ENCODE assay signal across 19 mouse cellular contexts in genomic region chr8:124702183-124702582, GRCm38 (mm10). TPM values are rescaled to one million over a fixed set of nuclear protein-coding genes. Genes with fewer than 3 reads are reported as not detected.
DNase-seq lines count a peak whose midpoint lies in the region; ATAC-seq and TF ChIP-seq lines count a peak whose summit lies in the region.
"Had no signal": no experiment of that assay in that cellular context is flagged by ENCODE, and none has a peak within 500 bp of the region (broad histone marks: within the 10 kb centered on the region; RNA-seq: fewer than 3 reads in every experiment).

No protein-coding gene starts in this region.

- no peak for TF ChIP-seq POLR2A in CH12.LX (IDR thresholded peaks at IDR 0.05; ENCODE audit: low read depth, low read length)

- DNase-seq in midbrain, postnatal 0 days (ENCODE audit: low spot score): peak; percentile 7
- DNase-seq in midbrain, embryonic 11.5 days (ENCODE audit: low spot score, missing footprints): no peak
- DNase-seq in CH12.LX (ENCODE audit: extremely low read depth): no peak
- DNase-seq in NIH3T3 (ENCODE audit: low read depth): peak; percentile 61
- peak; percentile 72 for DNase-seq in cerebellum, adult 9-10 months
- no peak for DNase-seq in lung, postnatal 14 days
- DNase-seq in kidney, postnatal 10 days: no peak
- DNase-seq: adrenal gland, postnatal 36 days; gastrocnemius, postnatal 36 days; liver, embryonic 13.5 days; right cerebral cortex, postnatal 4 days had no signal

- H3K4me2 ChIP-seq in midbrain, postnatal 0 days (ENCODE audit: low read depth, low read length, poor library complexity, severe bottlenecking): no peak overlapping the region
- no peak overlapping the region for H3K4me2 ChIP-seq in midbrain, embryonic 11.5 days
- H3K4me2 ChIP-seq in CH12.LX (ENCODE audit: insufficient read depth, low read depth, poor library complexity, severe bottlenecking): no peak overlapping the region
- H3K4me2 ChIP-seq: forebrain, embryonic 12.5 days; heart, embryonic 12.5 days; hindbrain, embryonic 14.5 days; intestine, embryonic 15.5 days; kidney, embryonic 15.5 days; limb, embryonic 12.5 days; liver, embryonic 13.5 days; neural tube, embryonic 13.5 days had no signal

- dilution Hi-C loops in CH12.LX (cut with MboI; ENCODE audit: extremely low pct_ligation_motif_present, extremely low pct_unique_long_range_greater_than_20kb, low sequenced_read_pairs): no loop called here

- no peak for TF ChIP-seq EP300 in CH12.LX (IDR thresholded peaks at IDR 0.05; ENCODE audit: low read length)

- H3K4me1 ChIP-seq in midbrain, postnatal 0 days (ENCODE audit: insufficient read depth, low read length): no peaks in the 10 kb centered on the region
- H3K4me1 ChIP-seq in midbrain, embryonic 11.5 days (ENCODE audit: control insufficient read depth, insufficient read depth, low read length): no peaks in the 10 kb centered on the region
- peaks cover 8 to 23% of the 10 kb centered on the region in 2 experiments for H3K4me1 ChIP-seq in CH12.LX (ENCODE audit: control insufficient read depth in 1 of 2, insufficient read depth in 2 of 2)
- H3K4me1 ChIP-seq: forebrain, embryonic 12.5 days; heart, embryonic 12.5 days; intestine, embryonic 15.5 days; kidney, embryonic 15.5 days; limb, embryonic 12.5 days; neural tube, embryonic 13.5 days had no signal

- no peaks in the 10 kb centered on the region for H3K79me2 ChIP-seq in CH12.LX (replicated peaks; ENCODE audit: control insufficient read depth, extremely low read depth, insufficient read depth, poor library complexity, severe bottlenecking)

- peaks cover 43% of the 10 kb centered on the region for H3K36me3 ChIP-seq in midbrain, postnatal 0 days (ENCODE audit: insufficient read depth, low read length)
- H3K36me3 ChIP-seq in midbrain, embryonic 11.5 days (ENCODE audit: control insufficient read depth, insufficient read depth, low read length): peaks cover 6% of the 10 kb centered on the region
- peaks cover 47 to 82% of the 10 kb centered on the region in 2 experiments for H3K36me3 ChIP-seq in CH12.LX (replicated peaks in 1 of 2; ENCODE audit: control insufficient read depth in 1 of 2, insufficient read depth in 1 of 2, low read length in 1 of 2)

- H3K4me3 ChIP-seq in midbrain, postnatal 0 days (ENCODE audit: low read depth, low read length): no peak overlapping the region
- H3K4me3 ChIP-seq in midbrain, embryonic 11.5 days (ENCODE audit: low read depth, low read length): no peak overlapping the region
- H3K4me3 ChIP-seq in CH12.LX (replicated peaks in 1 of 3; ENCODE audit: low read depth in 2 of 3, low read length in 2 of 3, poor library complexity in 1 of 3): no peak overlapping the region
- H3K4me3 ChIP-seq: forebrain, embryonic 12.5 days; heart, embryonic 12.5 days; intestine, embryonic 15.5 days; kidney, embryonic 15.5 days; limb, embryonic 12.5 days; liver, embryonic 13.5 days; neural tube, embryonic 13.5 days had no signal

- H3K27me3 ChIP-seq in midbrain, postnatal 0 days (ENCODE audit: insufficient read depth, low read length): no peaks in the 10 kb centered on the region
- no peaks in the 10 kb centered on the region for H3K27me3 ChIP-seq in midbrain, embryonic 11.5 days (ENCODE audit: control insufficient read depth, insufficient read depth, low read length)
- no peaks in the 10 kb centered on the region for H3K27me3 ChIP-seq in CH12.LX (replicated peaks)
- H3K27me3 ChIP-seq: forebrain, embryonic 12.5 days; heart, embryonic 12.5 days; intestine, embryonic 15.5 days; kidney, embryonic 15.5 days; limb, embryonic 12.5 days; liver, embryonic 13.5 days; neural tube, embryonic 13.5 days had no signal

- TF ChIP-seq CTCF in midbrain, postnatal 0 days (IDR thresholded peaks at IDR 0.05): no peak
- TF ChIP-seq CTCF in CH12.LX (conservative IDR thresholded peaks at IDR 0.05 in 1 of 2, IDR thresholded peaks at IDR 0.05 in 1 of 2; ENCODE audit: low read depth in 2 of 2, low read length in 2 of 2): no peak

- 81% methylated on average over 3 of the region's 3 CpGs for WGBS in midbrain, postnatal 0 days
- 90% methylated on average over 3 of the region's 3 CpGs for WGBS in midbrain, embryonic 11.5 days

- H3K9ac ChIP-seq in midbrain, postnatal 0 days (replicated peaks; ENCODE audit: low read length, poor library complexity, severe bottlenecking): no peak overlapping the region
- H3K9ac ChIP-seq in midbrain, embryonic 11.5 days (ENCODE audit: low read length): no peak overlapping the region
- H3K9ac ChIP-seq in CH12.LX (ENCODE audit: insufficient read depth, low read depth): no peak overlapping the region
- H3K9ac ChIP-seq: forebrain, embryonic 12.5 days; heart, embryonic 12.5 days; hindbrain, embryonic 14.5 days; intestine, embryonic 15.5 days; kidney, embryonic 15.5 days; limb, embryonic 12.5 days; liver, embryonic 13.5 days; neural tube, embryonic 13.5 days had no signal

- ATAC-seq in midbrain, postnatal 0 days (ENCODE audit: low FRiP score): no peak
- ATAC-seq in midbrain, embryonic 11.5 days (ENCODE audit: low FRiP score): no peak
- no peak for ATAC-seq in monocyte, adult 5-6 weeks (replicated peaks; ENCODE audit: insufficient number of reproducible peaks, low FRiP score, low TSS enrichment, poor library complexity, severe bottlenecking)
- ATAC-seq: intestine, embryonic 15.5 days had no signal

- H3K9me3 ChIP-seq in midbrain, postnatal 0 days (ENCODE audit: low read length): no peaks in the 10 kb centered on the region
- H3K9me3 ChIP-seq in midbrain, embryonic 11.5 days (ENCODE audit: control insufficient read depth, low read length): no peaks in the 10 kb centered on the region
- H3K9me3 ChIP-seq in CH12.LX (replicated peaks; ENCODE audit: low read length): no peaks in the 10 kb centered on the region
- H3K9me3 ChIP-seq: forebrain, embryonic 12.5 days; heart, embryonic 12.5 days; intestine, embryonic 15.5 days; kidney, embryonic 15.5 days; limb, embryonic 12.5 days; liver, embryonic 13.5 days; neural tube, embryonic 13.5 days had no signal

- in situ Hi-C loops in CH12.LX (cut with MboI; ENCODE audit: low pct_ligation_motif_present, low pct_unique_long_range_greater_than_20kb, low sequenced_read_pairs): no loop called here

- H3K27ac ChIP-seq in midbrain, postnatal 0 days (ENCODE audit: low read depth, low read length): no peak overlapping the region
- no peak overlapping the region for H3K27ac ChIP-seq in midbrain, embryonic 11.5 days (ENCODE audit: low read depth, low read length)
- peak overlapping the region; percentile 2; the same call in 1 of the 2 replicates for H3K27ac ChIP-seq in CH12.LX (ENCODE audit: insufficient read depth, low read depth)
- H3K27ac ChIP-seq: forebrain, embryonic 12.5 days; hindbrain, embryonic 14.5 days; intestine, embryonic 15.5 days; kidney, embryonic 15.5 days; limb, embryonic 12.5 days; liver, embryonic 13.5 days; neural tube, embryonic 13.5 days had no signal

- no peak for TF ChIP-seq RAD21 in CH12.LX (IDR thresholded peaks at IDR 0.05; ENCODE audit: low read depth, low read length)

TF ChIP-seq in CH12.LX, 34 proteins besides CTCF, POLR2A, EP300 and RAD21:
- no peak for TF ChIP-seq MAX (IDR thresholded peaks at IDR 0.05; ENCODE audit: low read length)
- no peak for TF ChIP-seq USF1 (IDR thresholded peaks at IDR 0.05; ENCODE audit: low read depth, low read length)
- no peak for TF ChIP-seq CHD2 (IDR thresholded peaks at IDR 0.05; ENCODE audit: low read length)

RNA-seq across cellular contexts. Expression of gene Ttc13, which starts 19.6 kb away (rescaled TPM):
- 64.8 and 76.5 TPM in 2 replicates for total RNA-seq in midbrain, postnatal 0 days (2014; rRNA removed)
- 64.0 and 66.5 TPM in 2 replicates for polyA plus RNA-seq in midbrain, postnatal 0 days (2015; fragmentation: Nextera tagmentation; extraction: Ambion mirVana)
- polyA plus RNA-seq in midbrain, embryonic 11.5 days (2014; fragmentation: Nextera tagmentation; extraction: Ambion mirVana): 61.5 and 62.7 TPM in 2 replicates
- total RNA-seq in CH12.LX (2012; rRNA removed): 33.6 and 36.6 TPM in 2 replicates
- 33.5 and 35.8 TPM in 2 replicates for total RNA-seq in CH12.LX (2014; rRNA removed)
- polyA plus RNA-seq in CH12.LX (2012; ENCODE audit: insufficient read length, low read depth): 26.3 and 30.8 TPM in 2 replicates
- total RNA-seq in monocyte, adult 5-6 weeks (2017): 14.5 to 74.3 TPM (median 26.1 TPM) in 3 replicates

RNA-seq across cellular contexts. Expression of gene Arv1, which starts 19.8 kb away (rescaled TPM):
- 22.5 and 25.4 TPM in 2 replicates for total RNA-seq in midbrain, postnatal 0 days (2014; rRNA removed)
- polyA plus RNA-seq in midbrain, postnatal 0 days (2015; fragmentation: Nextera tagmentation; extraction: Ambion mirVana): 35.2 and 35.7 TPM in 2 replicates
- polyA plus RNA-seq in midbrain, embryonic 11.5 days (2014; fragmentation: Nextera tagmentation; extraction: Ambion mirVana): 31.1 and 33.0 TPM in 2 replicates
- total RNA-seq in CH12.LX (2012; rRNA removed): 9.7 and 11.5 TPM in 2 replicates
- total RNA-seq in CH12.LX (2014; rRNA removed): 11.4 and 11.9 TPM in 2 replicates
- 18.8 and 22.0 TPM in 2 replicates for polyA plus RNA-seq in CH12.LX (2012; ENCODE audit: insufficient read length, low read depth)
- 1.0 to 2.9 TPM in 2 of 3 replicates, not detected in the other for total RNA-seq in monocyte, adult 5-6 weeks (2017)

RNA-seq across cellular contexts. Expression of gene 2310022B05Rik, which starts 39.0 kb away (rescaled TPM):
- total RNA-seq in midbrain, postnatal 0 days (2014; rRNA removed): 87.6 and 88.0 TPM in 2 replicates
- polyA plus RNA-seq in midbrain, postnatal 0 days (2015; fragmentation: Nextera tagmentation; extraction: Ambion mirVana): 30.1 and 31.4 TPM in 2 replicates
- 17.4 and 21.2 TPM in 2 replicates for polyA plus RNA-seq in midbrain, embryonic 11.5 days (2014; fragmentation: Nextera tagmentation; extraction: Ambion mirVana)
- total RNA-seq in CH12.LX (2012; rRNA removed): 3.4 and 5.7 TPM in 2 replicates
- 2.2 and 3.2 TPM in 2 replicates for total RNA-seq in CH12.LX (2014; rRNA removed)
- 7.1 and 7.8 TPM in 2 replicates for polyA plus RNA-seq in CH12.LX (2012; ENCODE audit: insufficient read length, low read depth)
- total RNA-seq in monocyte, adult 5-6 weeks (2017): 1.1 to 3.5 TPM (median 3.2 TPM) in 3 replicates

RNA-seq across cellular contexts. Expression of gene Fam89a, which starts 49.4 kb away (rescaled TPM):
- 1.2 TPM in 1 of 2 replicates, not detected in the other for total RNA-seq in midbrain, postnatal 0 days (2014; rRNA removed)
- polyA plus RNA-seq in midbrain, postnatal 0 days (2015; fragmentation: Nextera tagmentation; extraction: Ambion mirVana): 0.25 and 0.26 TPM in 2 replicates
- 2.1 and 2.2 TPM in 2 replicates for polyA plus RNA-seq in midbrain, embryonic 11.5 days (2014; fragmentation: Nextera tagmentation; extraction: Ambion mirVana)
- 4.5 and 4.8 TPM in 2 replicates for total RNA-seq in CH12.LX (2012; rRNA removed)
- 2.2 and 2.5 TPM in 2 replicates for total RNA-seq in CH12.LX (2014; rRNA removed)
- 3.7 and 4.9 TPM in 2 replicates for polyA plus RNA-seq in CH12.LX (2012; ENCODE audit: insufficient read length, low read depth)
- 0.95 to 1.1 TPM in 2 of 3 replicates, not detected in the other for total RNA-seq in monocyte, adult 5-6 weeks (2017)

Comparison
In these comparisons a context has a peak if more than half of its experiments do, and no peak if none do; other contexts are left out.
1. DNase-seq: peak in midbrain, postnatal 0 days (single experiment), NIH3T3 (single experiment) and cerebellum, adult 9-10 months (single experiment); none in midbrain, embryonic 11.5 days (single experiment), CH12.LX (single experiment), lung, postnatal 14 days (single experiment) and kidney, postnatal 10 days (single experiment).
2. RNA of gene 2310022B05Rik, which starts 39.0 kb away (total RNA-seq): 87.6 to 88.0 TPM in midbrain, postnatal 0 days; 2.2 to 5.7 TPM in CH12.LX and 1.1 to 3.5 TPM in monocyte, adult 5-6 weeks; every median in the first group is over 10 times any median in the second.